Mouse (Mus musculus): Measurements from ENCODE around the gene Fastkd5.

Gene Fastkd5

DNA sequence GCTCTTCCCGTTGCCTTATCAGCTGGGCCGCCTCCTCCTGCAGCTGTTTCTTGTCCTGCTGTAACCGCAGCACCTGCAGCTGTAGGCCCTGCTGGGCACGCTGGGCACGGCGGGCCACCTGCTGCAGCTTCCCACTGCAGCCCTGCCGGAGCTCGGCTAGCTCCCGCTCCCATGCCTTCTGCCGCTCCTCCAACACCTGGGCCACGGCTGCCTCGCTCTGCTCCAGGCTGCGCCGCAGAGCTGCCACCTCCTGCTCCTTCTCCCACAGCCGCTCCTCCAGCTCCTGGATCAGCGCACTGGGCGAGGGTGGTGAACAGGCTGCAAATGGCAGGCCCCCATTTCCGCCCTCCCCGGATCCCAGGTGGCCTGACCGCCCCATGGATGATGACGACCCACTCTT lies 6.0 kb upstream of the Fastkd5 start:
- in situ Hi-C loops (cut with MboI; ENCODE audit: low pct_unique_long_range_greater_than_20kb in 1 of 2, low sequenced_read_pairs in 2 of 2, unreplicated experiment in 1 of 2) = no loop called here

- in situ Hi-C loops (cut with MboI; ENCODE audit: low pct_unique_long_range_greater_than_20kb in 1 of 2, low sequenced_read_pairs in 2 of 2, unreplicated experiment in 1 of 2) = no loop called here
Observed at GRCm38 (mm10) chr2:130634739-130635411, 5.0 kb upstream of the Fastkd5 start.

GRCm38 (mm10) chr2:130634006-130634738 lies 4.3 kb upstream of the Fastkd5 start:
- in situ Hi-C loops (cut with MboI; ENCODE audit: low pct_unique_long_range_greater_than_20kb in 1 of 2, low sequenced_read_pairs in 2 of 2, unreplicated experiment in 1 of 2) = no loop called here

DNA sequence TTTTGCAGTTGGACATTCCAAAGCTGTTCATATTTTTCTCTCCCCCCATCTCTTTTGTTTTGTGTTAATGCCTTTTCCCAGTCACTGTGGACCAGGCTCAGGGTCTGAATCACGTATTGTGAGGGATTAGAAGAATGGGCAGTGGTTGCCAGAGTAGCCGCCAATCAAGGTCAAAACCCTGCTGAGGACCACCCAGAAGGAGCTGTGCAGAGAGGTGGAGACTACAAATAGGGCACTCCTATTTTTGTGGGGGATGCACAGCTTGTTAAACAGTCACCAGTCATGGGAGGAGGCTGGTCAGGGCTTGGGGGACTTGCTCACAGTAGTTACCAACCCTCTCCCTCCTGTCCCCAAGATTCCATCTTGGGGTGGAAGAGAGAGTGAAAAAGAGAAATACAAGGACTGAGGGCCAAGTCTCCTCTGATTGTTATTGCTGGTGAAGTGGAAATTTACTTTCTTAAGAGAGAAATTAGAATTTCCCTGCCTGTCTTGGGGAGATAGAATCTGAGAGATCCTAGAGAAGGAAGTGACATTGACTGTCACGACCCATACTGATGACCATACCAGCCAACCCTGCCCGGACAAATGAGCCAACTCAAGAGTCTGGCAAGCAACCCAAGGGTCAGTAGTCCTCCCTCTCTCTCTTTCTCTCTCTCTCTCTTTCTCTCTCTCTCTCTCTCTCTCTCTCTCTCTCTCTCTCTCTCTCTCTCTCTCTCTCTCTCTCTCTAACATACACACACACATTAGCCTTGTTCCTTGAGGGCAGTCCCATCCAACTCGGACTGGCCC lies 3.3 kb upstream of the Fastkd5 start:
- in situ Hi-C loops (cut with MboI; ENCODE audit: low pct_unique_long_range_greater_than_20kb in 1 of 2, low sequenced_read_pairs in 2 of 2, unreplicated experiment in 1 of 2) = no loop called here

GRCm38 (mm10) chr2:130632416-130632815 lies 2.6 kb upstream of the Fastkd5 start:
- in situ Hi-C loops (cut with MboI; ENCODE audit: low pct_unique_long_range_greater_than_20kb in 1 of 2, low sequenced_read_pairs in 2 of 2, unreplicated experiment in 1 of 2) = no loop called here

DNA sequence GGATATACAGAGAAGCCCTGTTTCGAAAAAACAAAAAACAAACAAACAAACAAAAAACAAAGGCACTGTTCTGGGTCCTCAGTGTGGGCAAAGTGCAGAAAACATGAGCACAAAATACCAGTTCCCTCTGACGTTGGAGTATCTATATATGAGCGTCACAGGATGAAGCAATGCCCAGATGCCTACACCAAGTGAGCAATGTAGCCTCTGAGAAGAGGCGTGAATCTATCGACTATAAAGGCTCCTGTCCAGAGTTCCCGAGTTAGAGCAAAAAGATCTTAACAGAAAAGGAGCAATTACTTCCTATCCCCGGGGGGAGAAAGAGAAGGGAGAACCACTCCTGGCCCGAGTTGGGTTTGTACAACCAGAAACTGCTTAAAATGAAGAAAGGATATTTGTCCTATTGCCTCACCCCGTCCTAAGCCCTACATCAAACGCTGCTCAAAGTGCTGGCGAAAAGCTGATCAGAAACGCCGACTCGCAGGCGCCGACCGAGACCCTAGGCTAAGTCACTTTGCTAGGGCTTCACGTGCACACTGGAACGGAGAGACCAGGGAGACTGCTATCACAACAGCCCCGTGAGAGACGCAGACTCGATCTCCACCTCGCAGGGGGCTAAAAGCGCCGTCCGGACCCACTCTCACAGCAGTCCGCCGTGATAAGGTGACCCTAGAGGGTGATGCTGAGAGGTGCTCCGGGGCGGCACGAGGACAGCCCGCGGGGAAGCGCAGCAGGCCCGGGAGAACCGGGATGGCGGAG lies 568 bp downstream of the Fastkd5 start:
- in situ Hi-C loops (cut with MboI; ENCODE audit: low pct_unique_long_range_greater_than_20kb in 1 of 2, low sequenced_read_pairs in 2 of 2, unreplicated experiment in 1 of 2) = no loop called here

GRCm38 (mm10) chr2:130628424-130628823 lies 1.4 kb downstream of the Fastkd5 start:
- in situ Hi-C loops (cut with MboI; ENCODE audit: low pct_unique_long_range_greater_than_20kb in 1 of 2, low sequenced_read_pairs in 2 of 2, unreplicated experiment in 1 of 2) = no loop called here

- in situ Hi-C loops (cut with MboI; ENCODE audit: low pct_unique_long_range_greater_than_20kb in 1 of 2, low sequenced_read_pairs in 2 of 2, unreplicated experiment in 1 of 2) = no loop called here
Observed at GRCm38 (mm10) chr2:130618972-130619371, 10.9 kb downstream of the Fastkd5 start.

- in situ Hi-C loops (cut with MboI; ENCODE audit: low pct_unique_long_range_greater_than_20kb in 1 of 2, low sequenced_read_pairs in 2 of 2, unreplicated experiment in 1 of 2) = no loop called here
Observed at GRCm38 (mm10) chr2:130613091-130613490, 16.7 kb downstream of the Fastkd5 start.

GRCm38 (mm10) chr2:130602195-130602594 lies 27.6 kb downstream of the Fastkd5 start:
- in situ Hi-C loops (cut with MboI; ENCODE audit: low pct_unique_long_range_greater_than_20kb in 1 of 2, low sequenced_read_pairs in 2 of 2, unreplicated experiment in 1 of 2) = no loop called here

DNA sequence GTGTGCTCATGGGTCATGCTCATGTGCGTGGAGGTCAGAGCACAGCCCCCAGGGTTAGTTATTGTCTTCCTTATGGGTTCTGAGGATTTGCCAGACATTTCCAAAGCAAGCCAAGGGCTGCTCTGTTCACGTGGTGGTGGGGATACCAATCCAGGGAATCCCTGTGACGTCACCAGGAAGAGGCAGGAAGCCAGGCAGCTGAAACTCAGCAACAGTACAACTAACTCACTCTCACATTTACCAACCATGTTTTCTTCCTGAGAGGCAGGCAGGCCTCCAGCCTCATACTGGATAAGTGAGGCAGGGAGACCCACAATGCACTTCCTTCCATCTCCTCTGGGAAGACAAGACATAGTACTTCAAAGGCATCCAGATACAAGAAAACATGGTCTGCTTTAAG lies 31.4 kb downstream of the Fastkd5 start:
- in situ Hi-C loops (cut with MboI; ENCODE audit: low pct_unique_long_range_greater_than_20kb in 1 of 2, low sequenced_read_pairs in 2 of 2, unreplicated experiment in 1 of 2) = no loop called here

GRCm38 (mm10) chr2:130597601-130598010 lies 32.2 kb downstream of the Fastkd5 start:
- in situ Hi-C loops (cut with MboI; ENCODE audit: low pct_unique_long_range_greater_than_20kb in 1 of 2, low sequenced_read_pairs in 2 of 2, unreplicated experiment in 1 of 2) = no loop called here

- in situ Hi-C loops (cut with MboI; ENCODE audit: low pct_unique_long_range_greater_than_20kb in 1 of 2, low sequenced_read_pairs in 2 of 2, unreplicated experiment in 1 of 2) = no loop called here
Observed at GRCm38 (mm10) chr2:130595596-130595995, 34.2 kb downstream of the Fastkd5 start.

GRCm38 (mm10) chr2:130591016-130591415 lies 38.8 kb downstream of the Fastkd5 start:
- in situ Hi-C loops (cut with MboI; ENCODE audit: low pct_unique_long_range_greater_than_20kb in 1 of 2, low sequenced_read_pairs in 2 of 2, unreplicated experiment in 1 of 2) = no loop called here

GRCm38 (mm10) chr2:130589761-130590160 lies 40.1 kb downstream of the Fastkd5 start:
- in situ Hi-C loops (cut with MboI; ENCODE audit: low pct_unique_long_range_greater_than_20kb in 1 of 2, low sequenced_read_pairs in 2 of 2, unreplicated experiment in 1 of 2) = no loop called here

DNA sequence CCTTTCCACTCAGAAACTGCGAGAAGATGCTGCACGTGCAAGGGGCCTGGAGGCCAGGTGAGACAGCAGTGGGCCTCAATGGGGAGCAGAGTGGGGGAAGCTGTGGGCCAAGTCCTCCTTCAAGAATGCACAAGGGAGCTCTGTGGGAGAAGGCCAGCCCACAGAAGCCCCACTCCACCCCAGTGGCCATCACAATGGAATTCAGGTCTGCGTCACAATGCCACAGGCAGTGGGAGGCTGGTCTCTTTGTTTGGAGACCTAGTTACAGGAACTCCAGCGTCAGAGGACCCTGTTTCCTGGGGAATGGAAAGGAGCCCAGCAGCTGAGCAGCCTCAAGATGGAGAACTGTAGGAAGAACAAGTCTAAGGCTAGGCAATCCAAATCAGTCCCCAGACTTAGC lies 40.7 kb downstream of the Fastkd5 start:
- in situ Hi-C loops (cut with MboI; ENCODE audit: low pct_unique_long_range_greater_than_20kb in 1 of 2, low sequenced_read_pairs in 2 of 2, unreplicated experiment in 1 of 2) = no loop called here

DNA sequence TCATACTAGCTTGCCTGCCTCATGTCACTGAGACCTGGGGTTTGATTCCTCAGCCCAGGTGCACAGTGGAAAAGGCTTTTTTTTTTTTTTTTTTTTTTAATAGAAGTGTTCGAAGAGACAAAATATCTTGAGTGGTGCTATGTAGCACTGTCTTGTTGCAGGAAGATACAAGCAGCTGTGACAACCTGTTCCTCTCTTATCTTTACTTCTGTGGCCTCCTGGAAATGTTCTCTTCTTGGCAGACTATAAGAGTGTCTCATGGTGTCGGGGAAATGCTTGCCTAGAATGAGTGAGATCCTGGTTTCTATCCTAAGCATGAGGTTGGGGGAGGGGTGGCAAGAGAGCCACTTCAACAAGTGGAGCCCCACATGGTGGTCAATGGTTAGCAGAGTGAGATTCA lies 41.5 kb downstream of the Fastkd5 start:
- in situ Hi-C loops (cut with MboI; ENCODE audit: low pct_unique_long_range_greater_than_20kb in 1 of 2, low sequenced_read_pairs in 2 of 2, unreplicated experiment in 1 of 2) = no loop called here

DNA sequence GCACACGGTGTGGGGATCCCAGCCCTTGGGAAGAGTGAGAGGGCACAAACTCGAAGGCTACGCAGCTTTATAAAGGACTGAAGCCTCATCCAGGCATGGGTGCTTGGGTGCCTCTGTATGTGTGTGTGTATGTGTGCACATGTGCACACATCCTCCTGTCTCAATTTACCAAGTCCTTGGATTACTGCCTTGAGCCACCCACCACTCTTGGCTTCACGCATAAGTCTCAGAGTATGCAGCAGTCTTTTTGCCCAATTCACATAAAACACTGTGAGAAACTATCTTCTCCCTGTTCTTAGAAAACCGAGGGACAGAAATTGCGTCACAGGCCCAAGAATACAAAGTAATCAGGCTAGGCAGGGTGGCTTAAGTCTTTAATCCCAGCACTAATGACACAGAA lies 43.8 kb downstream of the Fastkd5 start:
- in situ Hi-C loops (cut with MboI; ENCODE audit: low pct_unique_long_range_greater_than_20kb in 1 of 2, low sequenced_read_pairs in 2 of 2, unreplicated experiment in 1 of 2) = no loop called here
